Mouse (Mus musculus): ENCODE measurements around the gene Tnfrsf19. TPM values are rescaled to one million over a fixed set of nuclear protein-coding genes. Genes with fewer than 3 reads are reported as not detected.

The Tnfrsf19 gene
- polyA plus RNA-seq, 1 experiment from 2014 or later, result 21.4 TPM

GRCm38 (mm10) chr14:60992144-60992543 lies 54.1 kb downstream of the Tnfrsf19 start:
- no peaks in the 10 kb centered on the region for H3K27me3 ChIP-seq (replicated peaks)
- no peak overlapping the region for H3K27ac ChIP-seq (replicated peaks)
- H3K4me1 ChIP-seq, result peaks cover 44% of the 10 kb centered on the region
- H3K4me2 ChIP-seq, result no peak overlapping the region
- H3K36me3 ChIP-seq, result no peaks in the 10 kb centered on the region
- H3K9me3 ChIP-seq, result no peaks in the 10 kb centered on the region
- H3K4me3 ChIP-seq, result no peak overlapping the region
- WGBS, result 85% methylated on average over 4 of the region's 4 CpGs
- no peak overlapping the region for H3K9ac ChIP-seq
- ATAC-seq (ENCODE audit: extremely low read depth, insufficient number of reproducible peaks, low FRiP score, low TSS enrichment), result no peak

- ATAC-seq (ENCODE audit: extremely low read depth, insufficient number of reproducible peaks, low FRiP score, low TSS enrichment), result no peak
- Histone ChIP-seq H3K27ac (replicated peaks) (peak overlapping the region; percentile 34), H3K9me3 (no peaks in the 10 kb centered on the region), H3K9ac (no peak overlapping the region), H3K27me3 (replicated peaks) (no peaks in the 10 kb centered on the region), H3K4me3 (no peak overlapping the region), H3K4me1 (peaks cover 33% of the 10 kb centered on the region), H3K36me3 (no peaks in the 10 kb centered on the region), H3K4me2 (no peak overlapping the region)
- 34% methylated on average over 6 of the region's 6 CpGs for WGBS
Measured at GRCm38 (mm10) chr14:60988228-60988627, 58.1 kb downstream of the Tnfrsf19 start.

- H3K9me3 ChIP-seq, result no peaks in the 10 kb centered on the region
- no peak overlapping the region for H3K27ac ChIP-seq (replicated peaks)
- peaks cover 4% of the 10 kb centered on the region for H3K36me3 ChIP-seq
- no peak for ATAC-seq (ENCODE audit: extremely low read depth, insufficient number of reproducible peaks, low FRiP score, low TSS enrichment)
- H3K4me1 ChIP-seq, result peaks cover 28% of the 10 kb centered on the region
- H3K4me3 ChIP-seq, result no peak overlapping the region
- no peaks in the 10 kb centered on the region for H3K27me3 ChIP-seq (replicated peaks)
- 66% methylated on average over 5 of the region's 5 CpGs for WGBS
- no peak overlapping the region for H3K4me2 ChIP-seq
- H3K9ac ChIP-seq, result no peak overlapping the region
Measured at GRCm38 (mm10) chr14:60986926-60987325, 59.4 kb downstream of the Tnfrsf19 start.

GRCm38 (mm10) chr14:60985077-60985476 lies 61.2 kb downstream of the Tnfrsf19 start:
- no peak overlapping the region for H3K4me3 ChIP-seq
- WGBS, result 42% methylated on average over 4 of the region's 4 CpGs

GRCm38 (mm10) chr14:60984266-60984665 lies 62.0 kb downstream of the Tnfrsf19 start:
- H3K36me3 ChIP-seq, result peaks cover 11% of the 10 kb centered on the region
- no peak for ATAC-seq (ENCODE audit: extremely low read depth, insufficient number of reproducible peaks, low FRiP score, low TSS enrichment)
- H3K27ac ChIP-seq (replicated peaks), result no peak overlapping the region
- 52% methylated on average over 6 of the region's 6 CpGs for WGBS
- H3K4me1 ChIP-seq, result peaks cover 32% of the 10 kb centered on the region
- no peak overlapping the region for H3K4me3 ChIP-seq
- no peak overlapping the region for H3K9ac ChIP-seq
- H3K4me2 ChIP-seq, result no peak overlapping the region
- no peaks in the 10 kb centered on the region for H3K27me3 ChIP-seq (replicated peaks)
- no peaks in the 10 kb centered on the region for H3K9me3 ChIP-seq

More at GRCm38 (mm10) chr14:60985077-60985476, 61.2 kb downstream of the Tnfrsf19 start:
- Histone ChIP-seq H3K9ac (no peak overlapping the region), H3K4me1 (peaks cover 31% of the 10 kb centered on the region), H3K9me3 (no peaks in the 10 kb centered on the region), H3K36me3 (peaks cover 11% of the 10 kb centered on the region), H3K27me3 (replicated peaks) (no peaks in the 10 kb centered on the region), H3K4me2 (no peak overlapping the region), H3K27ac (replicated peaks) (no peak overlapping the region)
- ATAC-seq (ENCODE audit: extremely low read depth, insufficient number of reproducible peaks, low FRiP score, low TSS enrichment), result no peak

- ATAC-seq (ENCODE audit: extremely low read depth, insufficient number of reproducible peaks, low FRiP score, low TSS enrichment), result no peak
- no peak overlapping the region for H3K4me2 ChIP-seq
- H3K27me3 ChIP-seq (replicated peaks), result no peaks in the 10 kb centered on the region
- no peak overlapping the region for H3K9ac ChIP-seq
- H3K4me3 ChIP-seq, result no peak overlapping the region
- no peak overlapping the region for H3K27ac ChIP-seq (replicated peaks)
- peaks cover 11% of the 10 kb centered on the region for H3K36me3 ChIP-seq
- H3K4me1 ChIP-seq, result peaks cover 14% of the 10 kb centered on the region
- H3K9me3 ChIP-seq, result no peaks in the 10 kb centered on the region
Measured at GRCm38 (mm10) chr14:60982126-60982525, 64.2 kb downstream of the Tnfrsf19 start.

GRCm38 (mm10) chr14:60980244-60980887 lies 65.9 kb downstream of the Tnfrsf19 start:
- no peak overlapping the region for H3K27ac ChIP-seq (replicated peaks)
- no peaks in the 10 kb centered on the region for H3K9me3 ChIP-seq
- H3K4me2 ChIP-seq, result no peak overlapping the region
- H3K9ac ChIP-seq, result no peak overlapping the region
- H3K27me3 ChIP-seq (replicated peaks), result no peaks in the 10 kb centered on the region
- no peak overlapping the region for H3K4me3 ChIP-seq
- peaks cover 11% of the 10 kb centered on the region for H3K36me3 ChIP-seq
- ATAC-seq (ENCODE audit: extremely low read depth, insufficient number of reproducible peaks, low FRiP score, low TSS enrichment), result no peak
- peaks cover 12% of the 10 kb centered on the region; the same call in 1 of the 2 replicates for H3K4me1 ChIP-seq
- 86% methylated on average over 5 of the region's 5 CpGs for WGBS

GRCm38 (mm10) chr14:60978129-60978528 lies 68.2 kb downstream of the Tnfrsf19 start:
- Histone ChIP-seq H3K4me2 (no peak overlapping the region), H3K27me3 (replicated peaks) (no peaks in the 10 kb centered on the region), H3K9me3 (no peaks in the 10 kb centered on the region), H3K9ac (no peak overlapping the region), H3K36me3 (peaks cover 25% of the 10 kb centered on the region), H3K4me3 (no peak overlapping the region), H3K4me1 (peaks cover 4% of the 10 kb centered on the region; the same call in 1 of the 2 replicates), H3K27ac (replicated peaks) (no peak overlapping the region)
- no peak for ATAC-seq (ENCODE audit: extremely low read depth, insufficient number of reproducible peaks, low FRiP score, low TSS enrichment)
- 72% methylated on average over 6 of the region's 6 CpGs for WGBS

- no peaks in the 10 kb centered on the region for H3K9me3 ChIP-seq
- no peak overlapping the region for H3K4me2 ChIP-seq
- no peaks in the 10 kb centered on the region for H3K27me3 ChIP-seq (replicated peaks)
- peaks cover 29% of the 10 kb centered on the region for H3K36me3 ChIP-seq
- H3K4me3 ChIP-seq, result no peak overlapping the region
- no peak for ATAC-seq (ENCODE audit: extremely low read depth, insufficient number of reproducible peaks, low FRiP score, low TSS enrichment)
- H3K4me1 ChIP-seq, result peaks cover 4% of the 10 kb centered on the region; the same call in 1 of the 2 replicates
- no peak overlapping the region for H3K27ac ChIP-seq (replicated peaks)
- H3K9ac ChIP-seq, result no peak overlapping the region
- WGBS, result 84% methylated on average over 3 of the region's 3 CpGs
Measured at GRCm38 (mm10) chr14:60976231-60976630, 70.1 kb downstream of the Tnfrsf19 start.

- 80% methylated on average over 3 of the region's 3 CpGs for WGBS
Measured at GRCm38 (mm10) chr14:60975736-60976135, 70.6 kb downstream of the Tnfrsf19 start.

GRCm38 (mm10) chr14:60970961-60971360 lies 75.3 kb downstream of the Tnfrsf19 start:
- H3K27me3 ChIP-seq (replicated peaks), result no peaks in the 10 kb centered on the region
- no peak overlapping the region for H3K9ac ChIP-seq
- H3K27ac ChIP-seq (replicated peaks), result no peak overlapping the region
- H3K4me2 ChIP-seq, result no peak overlapping the region
- WGBS, result 76% methylated on average over 9 of the region's 9 CpGs
- ATAC-seq (ENCODE audit: extremely low read depth, insufficient number of reproducible peaks, low FRiP score, low TSS enrichment), result no peak
- no peak overlapping the region for H3K4me3 ChIP-seq
- H3K4me1 ChIP-seq, result no peaks in the 10 kb centered on the region
- H3K36me3 ChIP-seq, result peaks cover 60% of the 10 kb centered on the region
- no peaks in the 10 kb centered on the region for H3K9me3 ChIP-seq

More at GRCm38 (mm10) chr14:60975736-60976135, 70.6 kb downstream of the Tnfrsf19 start:
- Histone ChIP-seq H3K9ac (no peak overlapping the region), H3K4me2 (no peak overlapping the region), H3K4me3 (no peak overlapping the region), H3K9me3 (no peaks in the 10 kb centered on the region), H3K4me1 (peaks cover 4% of the 10 kb centered on the region; the same call in 1 of the 2 replicates), H3K27ac (replicated peaks) (no peak overlapping the region), H3K27me3 (replicated peaks) (no peaks in the 10 kb centered on the region), H3K36me3 (peaks cover 32% of the 10 kb centered on the region)
- no peak for ATAC-seq (ENCODE audit: extremely low read depth, insufficient number of reproducible peaks, low FRiP score, low TSS enrichment)

GRCm38 (mm10) chr14:60966061-60966460 lies 80.2 kb downstream of the Tnfrsf19 start:
- Histone ChIP-seq H3K9ac (no peak overlapping the region), H3K4me2 (no peak overlapping the region), H3K27ac (replicated peaks) (no peak overlapping the region), H3K9me3 (no peaks in the 10 kb centered on the region), H3K36me3 (peaks cover 61% of the 10 kb centered on the region), H3K4me3 (no peak overlapping the region), H3K27me3 (replicated peaks) (no peaks in the 10 kb centered on the region), H3K4me1 (no peaks in the 10 kb centered on the region)
- ATAC-seq (ENCODE audit: extremely low read depth, insufficient number of reproducible peaks, low FRiP score, low TSS enrichment), result no peak
- WGBS, result 80% methylated on average over 4 of the region's 4 CpGs
